Mouse (Mus musculus) spleen, postnatal 14 days (tissue): Measurements from ENCODE around the gene Serpinb9f.
"Not testable (repeated sequence)": the region's sequence is repeated elsewhere in the genome, so short reads cannot be mapped to it uniquely, and the experiment has no call there.

Source experiments
- DNase-seq, 2 experiments: peaks; one replicate each; pipeline ENCODE4 v3.0.0; 2021 to 2022; ENCODE audit warnings: low spot score in 2 of 2

Gene Serpinb9f

DNA sequence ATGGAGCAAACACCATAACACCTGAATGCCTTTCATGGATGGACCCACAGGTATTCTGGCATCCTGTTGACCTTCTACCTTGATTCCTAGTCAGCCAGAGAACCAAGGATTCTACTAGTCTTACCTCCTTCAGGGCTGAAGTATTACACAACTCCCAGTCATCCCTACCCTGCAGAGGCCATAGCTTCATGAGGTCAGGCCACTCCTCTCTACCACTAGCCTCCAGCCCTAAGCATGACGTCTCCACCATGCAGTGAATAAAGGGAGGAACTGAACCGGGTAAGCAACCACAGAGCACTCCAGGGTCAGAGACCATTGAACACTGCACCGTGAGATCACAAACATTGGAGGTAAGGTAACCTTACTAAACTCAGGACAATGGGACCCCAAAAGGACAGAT lies at the start of gene Serpinb9f:
Serpinb9f (plus strand) TSS at position 301 of the 400 bp plus-strand sequence.
- DNase-seq: not testable (repeated sequence)

DNA sequence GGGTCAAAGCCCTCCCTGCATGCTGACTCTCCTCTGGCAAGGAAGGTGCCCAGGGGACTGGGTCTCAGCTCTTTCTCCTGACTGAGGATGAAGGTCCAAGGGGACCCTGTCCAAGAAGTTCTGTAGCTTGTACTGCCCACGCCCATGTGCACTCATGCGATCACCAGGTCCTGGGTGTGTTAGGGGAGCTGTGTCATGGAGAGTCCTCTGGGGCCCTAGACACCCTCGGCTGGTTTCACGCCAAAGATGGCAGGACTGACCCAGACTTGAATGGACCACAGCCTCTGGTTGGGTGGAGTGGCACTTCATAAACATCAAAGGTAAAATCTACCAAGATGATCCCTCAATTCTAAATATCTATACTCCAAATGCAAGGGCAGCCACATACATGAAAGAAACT lies 15.2 kb upstream of the Serpinb9f start:
- DNase-seq: not testable (repeated sequence)

DNA sequence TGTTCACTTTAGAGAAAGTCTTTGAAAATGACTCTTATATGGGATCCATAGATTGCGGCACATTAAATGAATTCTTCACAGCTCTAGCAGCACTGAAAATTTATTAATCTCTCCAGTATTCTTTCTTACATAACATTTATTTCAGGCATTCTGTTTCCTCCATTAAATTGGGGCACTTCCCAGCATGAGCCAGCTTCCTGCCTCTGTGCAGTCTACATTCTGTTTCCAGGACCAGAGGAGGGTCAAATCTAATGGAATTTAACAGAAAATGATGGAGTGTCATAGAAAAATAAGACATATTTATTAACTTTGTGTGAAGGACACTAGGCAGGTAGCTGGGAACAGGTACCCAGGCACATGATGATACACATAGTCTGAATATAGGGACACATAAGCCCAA lies 32.8 kb downstream of the Serpinb9f start:
- DNase-seq: not testable (repeated sequence)
